Mouse (Mus musculus) right cerebral cortex, postnatal 36 days (tissue): ENCODE data around the gene Endou.
A peak's percentile ranks its signal among the peaks of the same experiment; 100 is the strongest.

Source experiments
- DNase-seq, 2 experiments: peaks; one replicate each; pipeline ENCODE4 v3.0.0; 2022; ENCODE audit warnings: low spot score in 2 of 2, mixed read lengths in 1 of 2

The Endou gene

GRCm38 (mm10) chr15:97731111-97731510, at the start of gene Endou:
Endou (minus strand) TSS chr15:97731339.
- DNase-seq: no peak

- peak in 1 of 2 experiments; percentile 56 for DNase-seq
Observed at GRCm38 (mm10) chr15:97780611-97781031, 49.5 kb upstream of the Endou start.

DNA sequence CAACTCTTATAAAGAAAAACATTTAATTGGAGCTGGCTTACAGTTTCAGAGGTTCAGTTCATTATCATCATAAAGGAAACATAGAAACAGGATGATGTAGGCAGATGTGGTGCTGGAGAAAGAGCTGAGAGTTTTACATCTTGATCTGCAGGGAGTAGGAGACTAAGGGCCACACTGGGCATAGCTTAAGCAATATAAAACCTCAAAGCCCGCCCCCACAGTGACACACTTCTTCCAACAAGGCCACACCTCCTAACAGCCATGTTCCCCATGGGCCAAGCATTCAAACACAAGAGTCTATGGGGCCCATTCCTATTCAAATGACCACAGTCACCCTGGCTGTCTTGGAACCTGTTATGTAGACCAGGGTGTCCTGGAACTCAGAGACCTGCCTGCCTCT, 48.4 kb upstream of the Endou start:
- DNase-seq: no peak

DNA sequence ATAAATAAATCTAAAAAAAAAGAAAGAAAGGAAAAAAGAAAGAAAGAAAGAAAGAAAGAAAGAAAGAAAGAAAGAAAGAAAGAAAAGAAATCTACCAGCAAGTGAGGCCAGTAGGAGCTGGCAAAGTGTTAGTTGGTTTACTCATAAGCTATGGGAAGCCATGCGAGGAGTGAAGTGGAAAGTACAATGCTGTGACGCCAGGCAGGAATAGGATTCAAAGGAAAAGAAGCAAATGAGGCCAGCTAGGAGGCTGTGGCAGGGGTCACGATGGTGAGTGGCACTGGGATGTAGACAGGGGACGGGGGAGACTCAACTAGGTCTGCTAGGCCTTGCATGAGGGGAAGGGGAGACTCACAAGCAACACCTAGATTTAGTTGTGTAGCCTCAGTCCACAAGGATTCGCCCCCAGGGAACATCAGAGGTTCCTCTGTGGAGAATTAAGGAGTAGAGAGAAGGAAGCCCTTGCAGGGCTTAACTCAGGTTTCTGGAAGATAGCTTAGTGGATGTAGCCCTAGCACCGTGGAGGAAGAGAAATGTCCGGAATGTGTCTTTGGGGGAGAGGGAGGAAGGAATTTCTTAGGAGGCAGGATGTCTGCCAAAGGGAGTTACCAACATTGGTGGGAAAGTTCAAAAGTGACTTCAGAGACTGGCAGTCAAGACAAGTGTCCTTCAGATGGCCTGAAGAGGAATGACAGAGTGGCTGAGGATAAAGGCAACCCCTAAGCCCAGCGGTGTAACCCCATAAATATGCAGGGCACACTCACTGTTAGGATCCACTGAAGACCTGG, 47.4 kb upstream of the Endou start, which contains the start of gene Slc48a1:
Slc48a1 (plus strand) TSS at position 210 of the 788 bp plus-strand sequence.
- no peak for DNase-seq

- DNase-seq: no peak
Observed at GRCm38 (mm10) chr15:97776919-97777318, 45.8 kb upstream of the Endou start.

- DNase-seq: peak in 1 of 2 experiments; percentile 55
Observed at GRCm38 (mm10) chr15:97776514-97776913, 45.4 kb upstream of the Endou start.

- no peak for DNase-seq
Observed at GRCm38 (mm10) chr15:97773961-97774370, 42.8 kb upstream of the Endou start.

GRCm38 (mm10) chr15:97773108-97773507, 42.0 kb upstream of the Endou start:
- DNase-seq: no peak

GRCm38 (mm10) chr15:97770280-97770679, 39.1 kb upstream of the Endou start:
- DNase-seq: no peak

DNA sequence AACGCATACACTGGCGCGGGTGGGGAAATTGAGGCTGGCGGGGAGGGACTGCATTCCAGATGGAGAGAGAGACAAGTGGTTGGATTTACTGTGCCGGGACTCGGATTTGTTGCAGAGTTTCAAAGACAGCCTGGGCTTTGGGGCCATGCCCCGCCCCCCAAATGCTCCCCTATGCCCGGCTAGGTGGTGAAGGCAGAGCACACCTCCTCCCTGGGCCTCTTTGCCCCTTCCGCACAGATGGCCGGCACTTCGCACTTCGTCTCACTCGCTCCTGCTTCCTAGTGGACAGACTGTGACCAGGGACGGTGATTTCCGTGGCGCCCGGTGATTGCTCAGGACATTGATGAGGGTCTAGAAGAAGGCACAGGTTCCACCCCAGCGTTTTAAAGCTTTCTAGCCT, 37.1 kb upstream of the Endou start:
- no peak for DNase-seq

GRCm38 (mm10) chr15:97767280-97768186, 36.4 kb upstream of the Endou start, which contains the start of gene Rapgef3:
Rapgef3 (minus strand) TSS chr15:97767972.
- peak in 1 of 2 experiments; percentile 65 for DNase-seq

DNA sequence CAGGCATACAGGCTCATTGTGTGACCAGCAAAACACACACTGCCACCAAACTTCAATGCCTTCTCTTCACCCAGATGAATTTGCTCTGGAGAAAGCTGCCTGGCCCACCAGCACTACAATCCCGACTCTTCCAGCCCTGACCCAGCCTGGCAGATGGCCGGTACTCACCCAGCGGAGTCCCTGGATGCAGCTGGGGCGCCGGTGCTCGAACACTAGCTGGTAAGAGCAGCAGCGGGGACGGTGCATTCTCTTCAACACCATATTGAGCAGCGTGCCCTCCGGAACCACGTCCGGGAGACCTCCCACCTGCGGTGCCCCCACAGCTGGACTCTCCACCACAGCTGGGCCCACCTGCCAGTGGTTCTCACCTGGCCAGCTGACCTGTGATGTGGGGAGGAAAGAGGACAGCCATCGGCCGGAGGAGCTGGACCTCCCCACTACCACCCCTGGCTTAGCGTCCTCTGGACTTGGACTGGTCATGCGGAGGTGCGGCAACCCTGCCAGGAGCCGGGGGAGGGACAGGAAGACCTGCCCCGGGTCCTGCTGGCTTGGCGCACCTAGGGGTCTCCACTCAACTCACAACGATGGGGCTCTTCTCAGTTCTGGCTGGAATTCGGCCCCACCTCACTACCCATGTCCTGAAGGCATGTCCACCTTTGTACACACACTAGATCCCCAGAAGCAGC, 35.6 kb upstream of the Endou start:
- DNase-seq: no peak

DNA sequence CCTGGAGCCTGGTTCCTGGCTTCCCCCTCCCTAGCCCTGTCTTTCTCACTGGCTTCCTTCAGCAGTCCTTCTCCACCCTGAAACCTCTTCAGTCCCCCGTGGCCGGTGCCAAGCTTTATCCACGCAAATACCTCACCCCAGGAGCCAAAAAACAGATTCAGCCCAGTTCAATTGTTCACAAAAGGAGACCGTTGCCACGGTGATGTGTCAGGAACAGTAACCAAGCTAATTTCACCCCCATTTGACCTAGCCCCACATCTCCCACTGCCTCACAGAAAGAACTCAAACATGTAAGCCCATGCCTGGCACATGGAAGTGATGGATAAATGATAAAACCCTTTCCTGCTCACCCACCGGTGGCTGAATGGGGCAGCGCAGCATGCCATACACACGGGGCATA, 35.1 kb upstream of the Endou start:
- DNase-seq: no peak

DNA sequence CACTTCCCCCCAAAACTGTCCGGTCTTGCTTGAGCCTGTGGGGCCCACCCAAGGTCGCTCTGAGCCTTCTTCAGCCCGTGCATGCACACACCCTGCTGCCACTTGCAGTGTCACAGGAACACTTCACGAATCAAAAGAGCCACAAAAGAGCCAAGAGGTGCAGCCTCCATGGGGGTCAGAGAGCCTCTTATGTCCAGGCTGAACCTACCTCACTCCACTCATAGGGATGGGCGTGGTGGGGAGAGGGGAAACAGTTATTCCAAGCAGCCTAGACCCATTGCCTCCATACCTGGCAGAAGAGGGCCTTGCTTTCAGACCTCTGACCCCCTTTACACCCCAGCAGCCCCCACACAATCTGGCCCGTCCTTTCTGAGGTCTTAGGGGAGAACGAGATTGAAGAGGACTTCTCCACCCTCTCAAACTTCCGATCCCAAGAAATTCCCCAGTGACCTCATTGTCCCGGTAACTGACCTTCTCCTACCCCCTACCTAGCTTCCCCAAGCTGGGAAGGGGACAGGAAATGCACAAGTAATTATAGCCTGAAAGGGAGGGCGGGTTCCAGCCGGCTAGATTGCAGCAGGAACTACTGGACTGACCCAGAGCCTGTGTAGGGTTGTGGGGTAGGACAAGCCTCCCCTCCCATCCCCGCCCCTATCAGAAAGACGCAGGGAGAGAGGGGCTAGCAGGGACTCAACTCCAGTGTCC, 34.1 kb upstream of the Endou start:
- DNase-seq: no peak

DNA sequence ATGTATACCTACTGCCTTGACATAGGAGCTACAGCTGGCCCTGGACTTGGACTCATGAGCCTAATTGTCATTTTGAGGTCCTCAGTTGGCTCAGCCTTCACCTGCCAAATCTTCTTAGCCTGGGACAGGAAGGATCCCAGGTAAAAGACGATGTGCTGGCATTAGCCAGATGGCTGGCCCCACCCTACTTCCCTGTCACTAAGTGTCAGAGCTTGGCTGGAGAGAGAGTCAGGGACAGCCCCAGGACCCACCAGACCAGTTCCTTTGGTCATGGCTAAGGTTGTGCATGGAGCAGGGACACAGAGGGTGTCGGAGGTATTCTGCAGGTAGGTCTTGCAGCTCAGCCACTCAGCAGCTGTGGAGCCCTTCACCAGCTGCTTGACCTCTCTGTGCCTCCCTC, 33.4 kb upstream of the Endou start:
- no peak for DNase-seq

GRCm38 (mm10) chr15:97763256-97764049, 32.3 kb upstream of the Endou start:
- no peak for DNase-seq

- DNase-seq: no peak
Observed at GRCm38 (mm10) chr15:97762733-97763132, 31.6 kb upstream of the Endou start.

DNA sequence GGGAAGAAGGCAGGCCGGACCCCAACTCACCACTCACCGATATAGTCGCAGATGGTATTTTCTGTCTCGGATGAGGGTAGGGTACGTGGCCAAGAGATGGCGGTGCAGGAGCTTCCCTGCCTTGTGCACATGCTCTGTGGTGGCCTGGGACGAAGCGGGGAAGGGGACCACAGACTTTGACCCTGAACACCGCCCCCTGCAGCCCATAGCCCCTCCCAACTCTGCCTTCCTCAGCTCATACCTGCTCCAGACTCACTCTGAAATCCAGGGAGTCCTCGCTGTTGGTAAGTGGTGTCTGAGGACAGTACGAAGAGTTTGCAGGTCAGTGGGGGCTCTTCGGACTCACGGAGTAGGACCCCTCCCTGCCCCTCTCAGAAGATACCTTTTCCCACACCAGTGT, 30.3 kb upstream of the Endou start:
- no peak for DNase-seq

DNA sequence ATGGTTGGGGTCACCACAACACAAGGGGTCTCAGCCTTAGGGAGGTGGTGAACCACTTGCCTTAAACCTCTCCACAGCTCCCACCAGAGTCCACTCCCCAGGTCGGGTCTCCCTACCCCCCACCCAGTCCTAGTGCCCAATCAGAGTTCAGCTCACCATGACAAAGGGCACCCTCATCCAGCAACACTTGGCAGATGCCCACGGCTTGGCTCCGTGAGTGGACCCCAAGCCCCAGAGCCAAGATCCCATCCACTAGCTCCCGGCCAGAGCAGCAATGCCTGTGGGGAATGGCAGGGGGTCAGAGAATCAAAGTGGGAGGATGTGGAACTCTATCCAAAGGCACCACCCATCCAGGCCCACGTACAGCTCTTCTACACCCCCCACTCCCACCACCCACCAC, 29.8 kb upstream of the Endou start:
- DNase-seq: no peak

GRCm38 (mm10) chr15:97760006-97760405, 28.9 kb upstream of the Endou start:
- DNase-seq: peak; percentile 50 to 52
